Mouse (Mus musculus) lung, embryonic 15.5 days (tissue): Measurements from ENCODE around the gene Copa. TPM values are rescaled to one million over a fixed set of nuclear protein-coding genes. Genes with fewer than 3 reads are reported as not detected.

Source experiments
- ATAC-seq: fragments of 200-750 bp; cut with Nextera tagmentation; 2 replicates; pipeline ENCODE4 v1.8.0; 2017; ENCODE audit warnings: moderate number of reproducible peaks, borderline replicate concordance; ENCODE audit not compliant: low FRiP score, low TSS enrichment; ENCODE audit errors: extremely low read depth
- H3K27ac ChIP-seq: fragments of 300-500 bp; sonication (generic); 2 replicates; pipeline ENCODE4 v1.5.1; 2015; ENCODE audit warnings: moderate library complexity, mild to moderate bottlenecking, inconsistent platforms
- H3K27me3 ChIP-seq: fragments of 300-500 bp; sonication (generic); 2 replicates; pipeline ENCODE4 v1.6.1; 2015; ENCODE audit warnings: inconsistent platforms
- H3K36me3 ChIP-seq: fragments of 300-500 bp; sonication (generic); 2 replicates; pipeline ENCODE4 v1.6.1; 2015; ENCODE audit warnings: inconsistent platforms
- H3K4me1 ChIP-seq: fragments of 300-500 bp; sonication (generic); 2 replicates; pipeline ENCODE4 v1.6.1; 2015; ENCODE audit warnings: inconsistent platforms
- H3K4me2 ChIP-seq: fragments of 300-500 bp; sonication (generic); 2 replicates; pipeline ENCODE4 v1.6.1; 2015; ENCODE audit warnings: inconsistent platforms, mild to moderate bottlenecking, moderate library complexity
- H3K4me3 ChIP-seq: fragments of 300-500 bp; sonication (generic); 2 replicates; pipeline ENCODE4 v1.5.1; 2015; ENCODE audit warnings: mild to moderate bottlenecking, inconsistent platforms
- H3K9ac ChIP-seq: fragments of 300-500 bp; sonication (generic); 2 replicates; pipeline ENCODE4 v1.6.1; 2015; ENCODE audit warnings: inconsistent platforms
- H3K9me3 ChIP-seq: fragments of 300-500 bp; sonication (generic); 2 replicates; pipeline ENCODE4 v1.6.1; 2016; ENCODE audit warnings: inconsistent platforms
- WGBS: fragments of 180-500 bp; shearing (Covaris S2); methylation state at CpG from one replicate; pipeline ENCODE4 v1.1.7; 2015; 5-methylcytosine and 5-hydroxymethylcytosine counted together
- polyA plus RNA-seq: library from polyadenylated mRNA; unstranded; fragments of >200 nt; fragmentation: Nextera tagmentation; extraction: Ambion mirVana; gene quantifications from 2 replicates; pipeline ENCODE4 v1.2.1, GENCODE M21; 2015

Copa gene
- polyA plus RNA-seq, 1 experiment from 2014 or later: 235 TPM

- peak overlapping the region; percentile 65 for H3K4me2 ChIP-seq
- 17% methylated on average over 5 of the region's 5 CpGs for WGBS
- H3K27ac ChIP-seq: no peak overlapping the region
Observed at GRCm38 (mm10) chr1:172127487-172127886, 45.2 kb downstream of the Copa start.

GRCm38 (mm10) chr1:172128563-172128962 lies 46.2 kb downstream of the Copa start:
- WGBS: 91% methylated on average over 15 of the region's 15 CpGs
- Histone ChIP-seq H3K9me3 (no peaks in the 10 kb centered on the region), H3K27ac (no peak overlapping the region), H3K4me1 (peaks cover 12% of the 10 kb centered on the region), H3K27me3 (no peaks in the 10 kb centered on the region), H3K9ac (no peak overlapping the region), H3K4me2 (no peak overlapping the region), H3K4me3 (no peak overlapping the region), H3K36me3 (peaks cover 44% of the 10 kb centered on the region)
- no peak for ATAC-seq

More at GRCm38 (mm10) chr1:172127487-172127886, 45.2 kb downstream of the Copa start:
- Histone ChIP-seq H3K9me3 (no peaks in the 10 kb centered on the region), H3K9ac (peak overlapping the region; percentile 93), H3K4me3 (peak overlapping the region; percentile 83), H3K4me1 (peaks cover 12% of the 10 kb centered on the region), H3K27me3 (no peaks in the 10 kb centered on the region), H3K36me3 (peaks cover 45% of the 10 kb centered on the region)
- ATAC-seq: no peak

GRCm38 (mm10) chr1:172129108-172129507 lies 46.8 kb downstream of the Copa start:
- 61% methylated on average over 2 of the region's 2 CpGs for WGBS
- Histone ChIP-seq H3K9ac (no peak overlapping the region), H3K4me1 (peaks cover 12% of the 10 kb centered on the region), H3K27ac (no peak overlapping the region), H3K27me3 (no peaks in the 10 kb centered on the region), H3K9me3 (no peaks in the 10 kb centered on the region), H3K36me3 (peaks cover 50% of the 10 kb centered on the region), H3K4me2 (no peak overlapping the region), H3K4me3 (no peak overlapping the region)
- no peak for ATAC-seq

- Histone ChIP-seq H3K27me3 (no peaks in the 10 kb centered on the region), H3K4me2 (no peak overlapping the region), H3K27ac (no peak overlapping the region), H3K36me3 (peaks cover 57% of the 10 kb centered on the region), H3K4me1 (peaks cover 12% of the 10 kb centered on the region), H3K9ac (no peak overlapping the region), H3K9me3 (no peaks in the 10 kb centered on the region), H3K4me3 (no peak overlapping the region)
- 92% methylated on average over 5 of the region's 5 CpGs for WGBS
- no peak for ATAC-seq
Observed at GRCm38 (mm10) chr1:172129780-172130179, 47.5 kb downstream of the Copa start.

GRCm38 (mm10) chr1:172132319-172132718 lies 50.0 kb downstream of the Copa start:
- no peak for ATAC-seq
- H3K36me3 ChIP-seq: peaks cover 70% of the 10 kb centered on the region
- 84% methylated on average over 7 of the region's 7 CpGs for WGBS

GRCm38 (mm10) chr1:172133535-172133934 lies 51.2 kb downstream of the Copa start:
- Histone ChIP-seq H3K4me3 (no peak overlapping the region), H3K4me1 (no peaks in the 10 kb centered on the region), H3K9me3 (no peaks in the 10 kb centered on the region), H3K9ac (no peak overlapping the region), H3K27me3 (no peaks in the 10 kb centered on the region), H3K36me3 (peaks cover 70% of the 10 kb centered on the region), H3K4me2 (no peak overlapping the region), H3K27ac (no peak overlapping the region)
- 73% methylated on average over 7 of the region's 7 CpGs for WGBS
- no peak for ATAC-seq

More at GRCm38 (mm10) chr1:172132319-172132718, 50.0 kb downstream of the Copa start:
- no peak overlapping the region for H3K4me3 ChIP-seq
- no peaks in the 10 kb centered on the region for H3K9me3 ChIP-seq
- H3K27ac ChIP-seq: no peak overlapping the region
- H3K4me1 ChIP-seq: peaks cover 8% of the 10 kb centered on the region
- no peak overlapping the region for H3K9ac ChIP-seq
- H3K4me2 ChIP-seq: no peak overlapping the region
- H3K27me3 ChIP-seq: no peaks in the 10 kb centered on the region

- Histone ChIP-seq H3K9me3 (no peaks in the 10 kb centered on the region), H3K27me3 (no peaks in the 10 kb centered on the region), H3K4me3 (no peak overlapping the region), H3K9ac (no peak overlapping the region), H3K27ac (no peak overlapping the region), H3K4me2 (no peak overlapping the region), H3K4me1 (no peaks in the 10 kb centered on the region), H3K36me3 (peaks cover 67% of the 10 kb centered on the region)
- 82% methylated on average over 4 of the region's 4 CpGs for WGBS
- ATAC-seq: no peak
Observed at GRCm38 (mm10) chr1:172134072-172134471, 51.7 kb downstream of the Copa start.

GRCm38 (mm10) chr1:172140160-172140559 lies 57.8 kb downstream of the Copa start:
- H3K27ac ChIP-seq: no peak overlapping the region
- H3K4me1 ChIP-seq: 0 out of 2 replicates have a peak, but pooled peaks cover 3% of the 10 kb centered on the region
- H3K4me3 ChIP-seq: no peak overlapping the region
- no peak for ATAC-seq
- no peaks in the 10 kb centered on the region for H3K9me3 ChIP-seq
- 70% methylated on average over 2 of the region's 2 CpGs for WGBS
- no peaks in the 10 kb centered on the region for H3K27me3 ChIP-seq
- H3K4me2 ChIP-seq: no peak overlapping the region
- H3K36me3 ChIP-seq: peaks cover 10% of the 10 kb centered on the region; the same call in 1 of the 2 replicates
- no peak overlapping the region for H3K9ac ChIP-seq

GRCm38 (mm10) chr1:172140825-172141224 lies 58.5 kb downstream of the Copa start:
- no peak overlapping the region for H3K4me2 ChIP-seq
- H3K9ac ChIP-seq: no peak overlapping the region
- 0 out of 2 replicates have a peak, but pooled peaks cover 3% of the 10 kb centered on the region for H3K4me1 ChIP-seq
- H3K27ac ChIP-seq: no peak overlapping the region
- ATAC-seq: no peak
- H3K36me3 ChIP-seq: peaks cover 6% of the 10 kb centered on the region; the same call in 1 of the 2 replicates
- H3K27me3 ChIP-seq: no peaks in the 10 kb centered on the region
- WGBS: 66% methylated on average over 1 of the region's 1 CpGs
- H3K4me3 ChIP-seq: no peak overlapping the region
- no peaks in the 10 kb centered on the region for H3K9me3 ChIP-seq

GRCm38 (mm10) chr1:172141529-172141928 lies 59.2 kb downstream of the Copa start:
- H3K9ac ChIP-seq: no peak overlapping the region
- no peaks in the 10 kb centered on the region for H3K27me3 ChIP-seq
- no peaks in the 10 kb centered on the region for H3K9me3 ChIP-seq
- H3K4me1 ChIP-seq: 0 out of 2 replicates have a peak, but pooled peaks cover 3% of the 10 kb centered on the region
- no peak for ATAC-seq
- no peaks in the 10 kb centered on the region for H3K36me3 ChIP-seq
- H3K4me3 ChIP-seq: no peak overlapping the region
- 68% methylated on average over 3 of the region's 3 CpGs for WGBS
- no peak overlapping the region for H3K4me2 ChIP-seq
- no peak overlapping the region for H3K27ac ChIP-seq

- Histone ChIP-seq H3K4me1 (peaks cover 9% of the 10 kb centered on the region; the same call in 1 of the 2 replicates), H3K4me2 (no peak overlapping the region), H3K36me3 (no peaks in the 10 kb centered on the region), H3K27ac (no peak overlapping the region), H3K9me3 (no peaks in the 10 kb centered on the region), H3K9ac (no peak overlapping the region), H3K4me3 (no peak overlapping the region), H3K27me3 (no peaks in the 10 kb centered on the region)
- WGBS: 25% methylated on average over 1 of the region's 1 CpGs
- no peak for ATAC-seq
Observed at GRCm38 (mm10) chr1:172143570-172143969, 61.2 kb downstream of the Copa start.

- Histone ChIP-seq H3K4me3 (peak within 1 kb of the TSS; percentile 92), H3K4me2 (peak within 1 kb of the TSS; percentile 68), H3K36me3 (peaks cover 21% of the 10 kb centered on the region), H3K9ac (peak within 1 kb of the TSS; percentile 99), H3K27me3 (no peaks in the 10 kb centered on the region), H3K27ac (peak within 1 kb of the TSS; percentile 96), H3K4me1 (peaks cover 22% of the 10 kb centered on the region), H3K9me3 (no peaks in the 10 kb centered on the region)
- peak; percentile 99 for ATAC-seq
- under 1% methylated on average over 42 of the region's 42 CpGs for WGBS
Observed at GRCm38 (mm10) chr1:172147835-172148278, 65.5 kb downstream of the Copa start, which contains the start of gene Dcaf8. Gene Dcaf8, plus strand, starts transcription at chr1:172148084.
